Mouse (Mus musculus) bone marrow, adult 2 months (tissue): ENCODE data around the gene Srp68.

Source experiments
- CTCF ChIP-seq: fragments of 200-500 bp; IDR thresholded peaks from 2 replicates; pipeline ENCODE4 v1.5.1; 2011; ENCODE audit warnings: low read length, control low read depth; ENCODE audit not compliant: control insufficient read depth, insufficient read depth
- POLR2A ChIP-seq: fragments of 200-500 bp; IDR thresholded peaks from 2 replicates; pipeline ENCODE4 v1.6.1; 2011; ENCODE audit warnings: low read depth, mild to moderate bottlenecking, control low read depth, low read length, borderline replicate concordance; ENCODE audit not compliant: control insufficient read depth

DNA sequence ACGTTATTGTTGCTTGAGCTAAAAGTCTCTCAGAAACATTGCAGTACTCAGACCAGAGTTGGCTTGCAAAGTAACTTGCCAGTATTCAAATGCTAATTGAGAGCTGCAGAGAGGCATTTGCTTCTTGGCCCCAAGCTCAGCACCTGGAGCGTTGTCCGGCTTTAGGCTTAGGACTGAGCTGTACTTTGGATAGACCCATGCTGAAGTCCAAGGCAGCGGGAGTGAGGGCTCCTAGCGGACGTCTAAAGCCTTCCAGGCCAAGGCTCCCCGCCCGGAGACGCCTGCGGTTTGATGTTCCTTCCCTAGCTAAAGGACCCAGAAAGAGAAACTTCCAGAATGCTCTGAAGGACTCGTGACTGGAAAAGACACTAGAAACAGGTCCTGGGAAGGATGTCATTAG lies 8.1 kb upstream of the Srp68 start:
- TF ChIP-seq POLR2A: no peak
- TF ChIP-seq CTCF: no peak
